Mouse (Mus musculus) monocyte, adult 5-6 weeks (primary cell): ENCODE measurements at regions not wholly inside any gene's neighbourhood (a gene's known extent, or its start where the extent isn't known, plus 50 kb on each side); places are given as distances from the start of the nearest gene placed in this dataset.

ENCODE experiments used
- ATAC-seq: fragments of 153-309, 156-312 bp; replicated peaks from 2 replicates; pipeline ENCODE4 v1.8.0; 2017; ENCODE audit warnings: mild to moderate bottlenecking; ENCODE audit not compliant: low TSS enrichment, insufficient number of reproducible peaks, severe bottlenecking, poor library complexity, low FRiP score

GRCm38 (mm10) chr16:50673339-50673738 lies 82.4 kb upstream of the Ccdc54 start:
- no peak for ATAC-seq

- ATAC-seq = no peak
Observed at GRCm38 (mm10) chr16:50672713-50673112, 81.8 kb upstream of the Ccdc54 start.

- no peak for ATAC-seq
Observed at GRCm38 (mm10) chr16:50671170-50671569, 80.2 kb upstream of the Ccdc54 start.

- ATAC-seq = no peak
Observed at GRCm38 (mm10) chr16:50664240-50664639, 73.3 kb upstream of the Ccdc54 start.
